21 mouse cellular contexts compared by ENCODE assay signal in genomic region chr13:113785803-113786202, GRCm38 (mm10). TPM values are rescaled to one million over a fixed set of nuclear protein-coding genes. Genes with fewer than 3 reads are reported as not detected.
DNase-seq lines count a peak whose midpoint lies in the region; ATAC-seq and TF ChIP-seq lines count a peak whose summit lies in the region.
"Had no signal": no experiment of that assay in that cellular context is flagged by ENCODE, and none has a peak within 500 bp of the region (broad histone marks: within the 10 kb centered on the region; RNA-seq: fewer than 3 reads in every experiment).

No protein-coding gene starts in this region.

- H3K9me3 ChIP-seq in limb, embryonic 14.5 days (ENCODE audit: control insufficient read depth, low read length) = no peaks in the 10 kb centered on the region
- no peaks in the 10 kb centered on the region for H3K9me3 ChIP-seq in limb, embryonic 10.5 days (replicated peaks)
- no peaks in the 10 kb centered on the region for H3K9me3 ChIP-seq in midbrain, postnatal 0 days (ENCODE audit: low read length)
- no peaks in the 10 kb centered on the region for H3K9me3 ChIP-seq in midbrain, embryonic 14.5 days (ENCODE audit: control insufficient read depth, low read length)
- no peaks in the 10 kb centered on the region for H3K9me3 ChIP-seq in neural tube, embryonic 14.5 days (ENCODE audit: control insufficient read depth, low read length)
- H3K9me3 ChIP-seq: forebrain, embryonic 10.5 days; forebrain, embryonic 13.5 days; hindbrain, embryonic 10.5 days; hindbrain, embryonic 15.5 days had no signal

- H3K9ac ChIP-seq in limb, embryonic 14.5 days (ENCODE audit: low read depth, low read length, severe bottlenecking) = no peak overlapping the region
- H3K9ac ChIP-seq in midbrain, postnatal 0 days (replicated peaks; ENCODE audit: low read length, poor library complexity, severe bottlenecking) = no peak overlapping the region
- H3K9ac ChIP-seq in midbrain, embryonic 14.5 days (replicated peaks; ENCODE audit: low read length) = no peak overlapping the region
- no peak overlapping the region for H3K9ac ChIP-seq in neural tube, embryonic 14.5 days (replicated peaks; ENCODE audit: low read depth, low read length)
- H3K9ac ChIP-seq: forebrain, embryonic 13.5 days; hindbrain, embryonic 15.5 days had no signal

- WGBS in limb, embryonic 14.5 days = 47% methylated on average over 5 of the region's 5 CpGs
- WGBS in limb, embryonic 10.5 days = 92% methylated on average over 5 of the region's 5 CpGs
- WGBS in midbrain, postnatal 0 days = 69% methylated on average over 5 of the region's 5 CpGs
- WGBS in midbrain, embryonic 14.5 days = 70% methylated on average over 5 of the region's 5 CpGs
- 48% methylated on average over 5 of the region's 5 CpGs for WGBS in neural tube, embryonic 14.5 days

- H3K27ac ChIP-seq in limb, embryonic 14.5 days (replicated peaks; ENCODE audit: low read depth, low read length) = no peak overlapping the region
- no peak overlapping the region for H3K27ac ChIP-seq in limb, embryonic 10.5 days
- 0 out of 2 replicates have a peak overlapping the region, but pooled peaks have one; percentile 12 for H3K27ac ChIP-seq in midbrain, postnatal 0 days (ENCODE audit: low read depth, low read length)
- H3K27ac ChIP-seq in midbrain, embryonic 14.5 days (replicated peaks; ENCODE audit: low read depth, low read length) = no peak overlapping the region
- H3K27ac ChIP-seq in neural tube, embryonic 14.5 days (ENCODE audit: low read depth, low read length) = no peak overlapping the region
- H3K27ac ChIP-seq: forebrain, embryonic 10.5 days; forebrain, embryonic 13.5 days; hindbrain, embryonic 10.5 days; hindbrain, embryonic 15.5 days had no signal

- H3K27me3 ChIP-seq in limb, embryonic 14.5 days (ENCODE audit: control insufficient read depth, insufficient read depth, low read length) = no peaks in the 10 kb centered on the region
- H3K27me3 ChIP-seq in limb, embryonic 10.5 days (ENCODE audit: low read depth, poor library complexity, severe bottlenecking) = no peaks in the 10 kb centered on the region
- no peaks in the 10 kb centered on the region for H3K27me3 ChIP-seq in midbrain, postnatal 0 days (ENCODE audit: insufficient read depth, low read length)
- no peaks in the 10 kb centered on the region for H3K27me3 ChIP-seq in midbrain, embryonic 14.5 days (ENCODE audit: control insufficient read depth, insufficient read depth, low read length)
- no peaks in the 10 kb centered on the region for H3K27me3 ChIP-seq in neural tube, embryonic 14.5 days (ENCODE audit: control insufficient read depth, insufficient read depth, low read length)
- H3K27me3 ChIP-seq: forebrain, embryonic 13.5 days; hindbrain, embryonic 15.5 days had no signal

- H3K36me3 ChIP-seq in limb, embryonic 14.5 days (ENCODE audit: control insufficient read depth, insufficient read depth, low read length) = no peaks in the 10 kb centered on the region
- H3K36me3 ChIP-seq in limb, embryonic 10.5 days = no peaks in the 10 kb centered on the region
- no peaks in the 10 kb centered on the region for H3K36me3 ChIP-seq in midbrain, postnatal 0 days (ENCODE audit: insufficient read depth, low read length)
- no peaks in the 10 kb centered on the region for H3K36me3 ChIP-seq in midbrain, embryonic 14.5 days (ENCODE audit: control insufficient read depth, insufficient read depth, low read length)
- H3K36me3 ChIP-seq in neural tube, embryonic 14.5 days (ENCODE audit: control insufficient read depth, insufficient read depth, low read length) = no peaks in the 10 kb centered on the region
- H3K36me3 ChIP-seq: forebrain, embryonic 10.5 days; hindbrain, embryonic 10.5 days; hindbrain, embryonic 15.5 days had no signal

- no peak for ATAC-seq in limb, embryonic 14.5 days (ENCODE audit: low FRiP score, low read depth)
- ATAC-seq in midbrain, postnatal 0 days (ENCODE audit: low FRiP score) = no peak
- ATAC-seq in midbrain, embryonic 14.5 days (ENCODE audit: low FRiP score, low TSS enrichment) = no peak
- peak; percentile 60 for ATAC-seq in neural tube, embryonic 14.5 days (ENCODE audit: low read depth)
- ATAC-seq: CD4-positive, CD25-positive, alpha-beta regulatory T cell, adult 4 months; forebrain, embryonic 13.5 days; forebrain, embryonic 16.5 days had no signal

- peaks cover 9% of the 10 kb centered on the region; the same call in 1 of the 2 replicates for H3K4me1 ChIP-seq in limb, embryonic 14.5 days (ENCODE audit: control insufficient read depth, insufficient read depth, low read length)
- H3K4me1 ChIP-seq in limb, embryonic 10.5 days = peaks cover 2% of the 10 kb centered on the region
- no peaks in the 10 kb centered on the region for H3K4me1 ChIP-seq in midbrain, postnatal 0 days (ENCODE audit: insufficient read depth, low read length)
- H3K4me1 ChIP-seq in midbrain, embryonic 14.5 days (ENCODE audit: control insufficient read depth, insufficient read depth, low read length) = no peaks in the 10 kb centered on the region
- no peaks in the 10 kb centered on the region for H3K4me1 ChIP-seq in neural tube, embryonic 14.5 days (ENCODE audit: control insufficient read depth, insufficient read depth, low read length)
- H3K4me1 ChIP-seq: forebrain, embryonic 13.5 days; hindbrain, embryonic 10.5 days had no signal

- H3K4me2 ChIP-seq in limb, embryonic 14.5 days (replicated peaks; ENCODE audit: low read depth, low read length, severe bottlenecking) = no peak overlapping the region
- no peak overlapping the region for H3K4me2 ChIP-seq in midbrain, postnatal 0 days (ENCODE audit: low read depth, low read length, poor library complexity, severe bottlenecking)
- no peak overlapping the region for H3K4me2 ChIP-seq in midbrain, embryonic 14.5 days (ENCODE audit: low read length)
- no peak overlapping the region for H3K4me2 ChIP-seq in neural tube, embryonic 14.5 days (ENCODE audit: low read depth, low read length)
- H3K4me2 ChIP-seq: forebrain, embryonic 13.5 days; heart, embryonic 11.5 days; hindbrain, embryonic 15.5 days had no signal

- no peak for TF ChIP-seq CTCF in midbrain, postnatal 0 days (IDR thresholded peaks at IDR 0.05)

- no peak for TF ChIP-seq POLR2A in limb, embryonic 14.5 days (IDR thresholded peaks at IDR 0.05; ENCODE audit: borderline replicate concordance, extremely low read depth, insufficient read depth, insufficient read length)

- peak; percentile 2 for DNase-seq in limb, embryonic 14.5 days (ENCODE audit: low spot score)
- no peak for DNase-seq in limb, embryonic 10.5 days (ENCODE audit: low spot score)
- DNase-seq in midbrain, postnatal 0 days (ENCODE audit: low spot score) = no peak
- no peak for DNase-seq in midbrain, embryonic 14.5 days
- no peak for DNase-seq in left cerebral cortex, adult 18-20 months (ENCODE audit: low spot score in 2 of 2)
- DNase-seq: adrenal gland, adult 2 months; adrenal gland, postnatal 14 days; cerebellum, adult 11-12 months; cerebellum, adult 8-10 months; cerebellum, postnatal 10 days; gastrocnemius, postnatal 10 days; gastrocnemius, postnatal 36 days; heart, postnatal 36 days had no signal

- no peak overlapping the region for H3K4me3 ChIP-seq in limb, embryonic 14.5 days (replicated peaks; ENCODE audit: low read length)
- no peak overlapping the region for H3K4me3 ChIP-seq in limb, embryonic 10.5 days
- H3K4me3 ChIP-seq in midbrain, postnatal 0 days (ENCODE audit: low read depth, low read length) = no peak overlapping the region
- H3K4me3 ChIP-seq in midbrain, embryonic 14.5 days (replicated peaks; ENCODE audit: low read depth, low read length) = no peak overlapping the region
- no peak overlapping the region for H3K4me3 ChIP-seq in neural tube, embryonic 14.5 days (ENCODE audit: low read depth, low read length)
- H3K4me3 ChIP-seq: forebrain, embryonic 10.5 days; forebrain, embryonic 13.5 days; hindbrain, embryonic 10.5 days; hindbrain, embryonic 15.5 days had no signal

RNA-seq across cellular contexts. Expression of gene Arl15, which starts 8.5 kb away (rescaled TPM):
- polyA plus RNA-seq in limb, embryonic 14.5 days (2012; rRNA removed) = 9.9 and 10.1 TPM in 2 replicates
- polyA plus RNA-seq in limb, embryonic 14.5 days (2014; fragmentation: Nextera tagmentation; extraction: Ambion mirVana) = 10.7 and 11.9 TPM in 2 replicates
- polyA plus RNA-seq in limb, embryonic 10.5 days (2016; fragmentation: Nextera tagmentation; extraction: Ambion mirVana) = 10.0 and 12.9 TPM in 2 replicates
- 50.1 and 54.8 TPM in 2 replicates for total RNA-seq in midbrain, postnatal 0 days (2014; rRNA removed)
- 13.0 and 16.8 TPM in 2 replicates for polyA plus RNA-seq in midbrain, postnatal 0 days (2015; fragmentation: Nextera tagmentation; extraction: Ambion mirVana)
- polyA plus RNA-seq in midbrain, embryonic 14.5 days (2014; fragmentation: Nextera tagmentation; extraction: Ambion mirVana) = 24.5 and 26.1 TPM in 2 replicates
- 20.8 and 26.8 TPM in 2 replicates for polyA plus RNA-seq in neural tube, embryonic 14.5 days (2014; fragmentation: Nextera tagmentation; extraction: Ambion mirVana)
- total RNA-seq in left cerebral cortex, adult 18-20 months (2021) = 10 to 100 TPM; 35.5 to 37.7 TPM
